Mouse (Mus musculus): ENCODE measurements around the gene Stra6. TPM values are rescaled to one million over a fixed set of nuclear protein-coding genes. Genes with fewer than 3 reads are reported as not detected.

The Stra6 gene
- polyA plus RNA-seq, 1 experiment: 0.29 TPM

GRCm38 (mm10) chr9:58125811-58126210, 62.2 kb downstream of the Stra6 start:
- Histone ChIP-seq H3K36me3 (ENCODE audit: control insufficient read depth, insufficient read depth) (no peaks in the 10 kb centered on the region), H3K27me3 (ENCODE audit: control insufficient read depth, insufficient read depth, insufficient read length) (no peaks in the 10 kb centered on the region), H3K4me3 (ENCODE audit: insufficient read depth, poor library complexity, severe bottlenecking) (no peak overlapping the region), H3K79me2 (ENCODE audit: control insufficient read depth, insufficient read depth) (no peaks in the 10 kb centered on the region), H3K79me3 (ENCODE audit: low read depth) (no peaks in the 10 kb centered on the region), H3ac (ENCODE audit: control insufficient read depth, insufficient read length, low read depth) (no peak overlapping the region)
- TF ChIP-seq MYOG (IDR thresholded peaks at IDR 0.05; ENCODE audit: control insufficient read depth, extremely low read depth, insufficient read length) (no peak), CTCF (IDR thresholded peaks at IDR 0.05; ENCODE audit: control insufficient read depth, insufficient read depth, insufficient read length) (no peak), USF1 (IDR thresholded peaks at IDR 0.05; ENCODE audit: low read depth) (no peak), MAX (IDR thresholded peaks at IDR 0.05) (no peak), FOSL1 (IDR thresholded peaks at IDR 0.05; ENCODE audit: insufficient read depth, low read length, poor library complexity, severe bottlenecking) (no peak), MYOD1 (IDR thresholded peaks at IDR 0.05; ENCODE audit: control insufficient read depth, insufficient read length, low read depth) (no peak)

GRCm38 (mm10) chr9:58128926-58129413, 65.4 kb downstream of the Stra6 start:
- H3K79me2 ChIP-seq (ENCODE audit: control insufficient read depth, insufficient read depth): no peaks in the 10 kb centered on the region
- H3K27me3 ChIP-seq (ENCODE audit: control insufficient read depth, insufficient read depth, insufficient read length): peaks cover 5% of the 10 kb centered on the region
- no peaks in the 10 kb centered on the region for H3K36me3 ChIP-seq (ENCODE audit: control insufficient read depth, insufficient read depth)
- H3ac ChIP-seq (ENCODE audit: control insufficient read depth, insufficient read length, low read depth): no peak overlapping the region
- no peaks in the 10 kb centered on the region for H3K79me3 ChIP-seq (ENCODE audit: low read depth)
- no peak overlapping the region for H3K4me3 ChIP-seq (ENCODE audit: insufficient read depth, poor library complexity, severe bottlenecking)
- no peak for TF ChIP-seq MYOG (IDR thresholded peaks at IDR 0.05; ENCODE audit: control insufficient read depth, extremely low read depth, insufficient read length)

DNA sequence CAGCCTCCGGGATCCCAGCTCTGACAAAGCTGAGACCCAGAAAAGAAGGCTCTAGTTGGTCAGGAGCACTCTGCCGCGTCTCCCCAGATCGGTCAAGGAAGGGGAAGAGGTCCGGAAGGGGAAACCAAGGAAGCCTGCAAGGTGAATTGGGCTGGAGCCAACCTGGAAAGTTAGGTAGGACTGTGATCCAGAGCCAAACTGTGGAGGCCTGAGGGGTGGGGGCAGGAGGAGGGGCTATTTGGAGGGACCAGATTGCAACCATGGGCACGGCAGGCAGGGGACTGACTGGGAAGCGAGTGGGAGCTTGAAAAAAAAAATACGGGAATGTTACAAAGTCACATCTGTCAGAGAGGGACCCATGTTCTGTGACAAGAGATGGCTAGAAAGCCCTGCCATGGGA, 65.9 kb downstream of the Stra6 start:
- Histone ChIP-seq H3K36me3 (ENCODE audit: control insufficient read depth, insufficient read depth) (no peaks in the 10 kb centered on the region), H3K79me3 (ENCODE audit: low read depth) (no peaks in the 10 kb centered on the region), H3K79me2 (ENCODE audit: control insufficient read depth, insufficient read depth) (no peaks in the 10 kb centered on the region), H3K27me3 (ENCODE audit: control insufficient read depth, insufficient read depth, insufficient read length) (peaks cover 5% of the 10 kb centered on the region), H3K4me3 (ENCODE audit: insufficient read depth, poor library complexity, severe bottlenecking) (no peak overlapping the region), H3ac (ENCODE audit: control insufficient read depth, insufficient read length, low read depth) (no peak overlapping the region)
- TF ChIP-seq MAX (IDR thresholded peaks at IDR 0.05) (no peak), CTCF (IDR thresholded peaks at IDR 0.05; ENCODE audit: control insufficient read depth, insufficient read depth, insufficient read length) (no peak)

GRCm38 (mm10) chr9:58130909-58131308, 67.3 kb downstream of the Stra6 start:
- Histone ChIP-seq H3K79me3 (ENCODE audit: low read depth) (no peaks in the 10 kb centered on the region), H3K27me3 (ENCODE audit: control insufficient read depth, insufficient read depth, insufficient read length) (peaks cover 5% of the 10 kb centered on the region), H3K79me2 (ENCODE audit: control insufficient read depth, insufficient read depth) (no peaks in the 10 kb centered on the region), H3ac (ENCODE audit: control insufficient read depth, insufficient read length, low read depth) (no peak overlapping the region), H3K4me3 (ENCODE audit: insufficient read depth, poor library complexity, severe bottlenecking) (no peak overlapping the region), H3K36me3 (ENCODE audit: control insufficient read depth, insufficient read depth) (no peaks in the 10 kb centered on the region)
- TF ChIP-seq CEBPB (IDR thresholded peaks at IDR 0.05; ENCODE audit: low read depth): no peak
- no peak for TF ChIP-seq MYOD1 (IDR thresholded peaks at IDR 0.05; ENCODE audit: control insufficient read depth, insufficient read length, low read depth)
- no peak for TF ChIP-seq USF1 (IDR thresholded peaks at IDR 0.05; ENCODE audit: low read depth)
- no peak for TF ChIP-seq MAX (IDR thresholded peaks at IDR 0.05)
- no peak for TF ChIP-seq MYOG (IDR thresholded peaks at IDR 0.05; ENCODE audit: control insufficient read depth, extremely low read depth, insufficient read length)
- no peak for TF ChIP-seq CTCF (IDR thresholded peaks at IDR 0.05; ENCODE audit: control insufficient read depth, insufficient read depth, insufficient read length)
- TF ChIP-seq FOSL1 (IDR thresholded peaks at IDR 0.05; ENCODE audit: insufficient read depth, low read length, poor library complexity, severe bottlenecking): no peak

- no peaks in the 10 kb centered on the region for H3K79me3 ChIP-seq (ENCODE audit: low read depth)
- TF ChIP-seq USF1 (IDR thresholded peaks at IDR 0.05; ENCODE audit: low read depth): no peak
- no peak for TF ChIP-seq MAX (IDR thresholded peaks at IDR 0.05)
- no peak for TF ChIP-seq FOSL1 (IDR thresholded peaks at IDR 0.05; ENCODE audit: insufficient read depth, low read length, poor library complexity, severe bottlenecking)
- no peak for TF ChIP-seq MYOD1 (IDR thresholded peaks at IDR 0.05; ENCODE audit: control insufficient read depth, insufficient read length, low read depth)
- TF ChIP-seq MYOG (IDR thresholded peaks at IDR 0.05; ENCODE audit: control insufficient read depth, extremely low read depth, insufficient read length): no peak
- TF ChIP-seq CTCF (IDR thresholded peaks at IDR 0.05; ENCODE audit: control insufficient read depth, insufficient read depth, insufficient read length): no peak
- no peak for TF ChIP-seq CEBPB (IDR thresholded peaks at IDR 0.05; ENCODE audit: low read depth)
- H3K36me3 ChIP-seq (ENCODE audit: control insufficient read depth, insufficient read depth): no peaks in the 10 kb centered on the region
- H3K79me2 ChIP-seq (ENCODE audit: control insufficient read depth, insufficient read depth): no peaks in the 10 kb centered on the region
- H3K27me3 ChIP-seq (ENCODE audit: control insufficient read depth, insufficient read depth, insufficient read length): peaks cover 5% of the 10 kb centered on the region
- H3K4me3 ChIP-seq (ENCODE audit: insufficient read depth, poor library complexity, severe bottlenecking): no peak overlapping the region
- H3ac ChIP-seq (ENCODE audit: control insufficient read depth, insufficient read length, low read depth): no peak overlapping the region
Observed at GRCm38 (mm10) chr9:58131735-58132134, 68.1 kb downstream of the Stra6 start.

DNA sequence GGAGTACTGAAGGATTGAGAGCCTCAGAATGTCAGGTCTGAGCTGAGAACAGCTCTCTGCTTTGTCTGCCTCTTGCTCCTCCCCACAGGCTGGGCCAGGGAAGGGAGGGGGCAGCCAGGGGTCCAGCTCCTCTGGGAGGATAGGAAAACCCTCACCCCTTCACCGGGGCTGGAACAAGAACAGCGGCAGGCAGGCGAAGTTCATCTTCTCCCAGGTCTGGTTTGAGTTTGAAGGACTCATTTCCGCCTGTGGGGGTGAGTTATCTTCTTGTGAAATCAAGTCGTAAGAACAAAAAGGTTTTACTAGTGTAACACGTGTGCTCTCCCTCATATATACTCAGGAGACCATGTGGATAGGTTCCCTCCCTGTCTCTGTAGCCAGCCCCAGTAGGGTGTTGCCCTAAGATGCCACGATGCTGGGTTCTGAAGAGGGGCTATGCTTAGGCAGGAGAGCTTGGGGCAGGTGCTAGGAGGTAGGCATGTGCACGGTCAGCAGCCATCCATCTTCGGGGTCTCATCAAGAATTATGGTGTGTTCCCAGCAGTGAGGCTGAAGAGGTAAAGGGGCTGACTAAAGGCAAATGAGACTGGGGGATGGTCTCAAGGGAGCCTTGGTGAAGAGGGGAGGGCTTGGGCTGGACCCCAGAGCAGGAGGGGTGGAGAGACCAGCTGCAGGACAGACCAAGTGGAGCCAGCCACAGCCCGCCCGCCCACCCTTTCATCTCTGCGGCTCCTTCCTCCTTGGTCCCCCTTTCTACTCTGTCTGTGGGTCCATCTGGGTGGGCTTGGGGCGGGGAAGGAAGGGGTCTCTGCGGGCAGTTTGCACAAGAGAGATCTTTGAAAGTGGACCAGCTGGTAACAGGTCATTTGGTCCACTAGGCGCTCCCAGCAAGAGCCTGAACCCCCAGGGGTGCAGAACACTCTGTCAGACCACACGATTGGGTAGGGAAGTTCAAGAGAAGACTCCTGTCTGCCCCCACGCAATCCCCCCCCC, 70.6 kb downstream of the Stra6 start:
- no peak for TF ChIP-seq MYOD1 (IDR thresholded peaks at IDR 0.05; ENCODE audit: control insufficient read depth, insufficient read length, low read depth)
- TF ChIP-seq FOSL1 (IDR thresholded peaks at IDR 0.05; ENCODE audit: insufficient read depth, low read length, poor library complexity, severe bottlenecking): no peak
- TF ChIP-seq USF1 (IDR thresholded peaks at IDR 0.05; ENCODE audit: low read depth): no peak
- TF ChIP-seq CEBPB (IDR thresholded peaks at IDR 0.05; ENCODE audit: low read depth): no peak
- TF ChIP-seq MYOG (IDR thresholded peaks at IDR 0.05; ENCODE audit: control insufficient read depth, extremely low read depth, insufficient read length): no peak
- no peak for TF ChIP-seq MAX (IDR thresholded peaks at IDR 0.05)
- no peak for TF ChIP-seq CTCF (IDR thresholded peaks at IDR 0.05; ENCODE audit: control insufficient read depth, insufficient read depth, insufficient read length)
- Histone ChIP-seq H3K79me3 (ENCODE audit: low read depth) (no peaks in the 10 kb centered on the region), H3K79me2 (ENCODE audit: control insufficient read depth, insufficient read depth) (no peaks in the 10 kb centered on the region), H3K27me3 (ENCODE audit: control insufficient read depth, insufficient read depth, insufficient read length) (peaks cover 5% of the 10 kb centered on the region), H3K36me3 (ENCODE audit: control insufficient read depth, insufficient read depth) (no peaks in the 10 kb centered on the region), H3K4me3 (ENCODE audit: insufficient read depth, poor library complexity, severe bottlenecking) (no peak overlapping the region), H3ac (ENCODE audit: control insufficient read depth, insufficient read length, low read depth) (no peak overlapping the region)
